Mouse (Mus musculus): Measurements from ENCODE around the gene Cenpl. TPM values are rescaled to one million over a fixed set of nuclear protein-coding genes. Genes with fewer than 3 reads are reported as not detected.
"Not testable (repeated sequence)": the region's sequence is repeated elsewhere in the genome, so short reads cannot be mapped to it uniquely, and the experiment has no call there.

Cenpl gene
- polyA plus RNA-seq (2015; fragmentation: Nextera tagmentation; extraction: Ambion mirVana): 16.7 and 17.8 TPM in 2 replicates

GRCm38 (mm10) chr1:161070352-161071271 lies at the start of gene Cenpl, which contains the start of gene Dars2:
Gene Cenpl, plus strand, starts transcription at chr1:161070713.
Gene Dars2, minus strand, starts transcription at chr1:161070658.
- H3K4me2 ChIP-seq (ENCODE audit: low read length): peak within 1 kb of the TSS; percentile 89

DNA sequence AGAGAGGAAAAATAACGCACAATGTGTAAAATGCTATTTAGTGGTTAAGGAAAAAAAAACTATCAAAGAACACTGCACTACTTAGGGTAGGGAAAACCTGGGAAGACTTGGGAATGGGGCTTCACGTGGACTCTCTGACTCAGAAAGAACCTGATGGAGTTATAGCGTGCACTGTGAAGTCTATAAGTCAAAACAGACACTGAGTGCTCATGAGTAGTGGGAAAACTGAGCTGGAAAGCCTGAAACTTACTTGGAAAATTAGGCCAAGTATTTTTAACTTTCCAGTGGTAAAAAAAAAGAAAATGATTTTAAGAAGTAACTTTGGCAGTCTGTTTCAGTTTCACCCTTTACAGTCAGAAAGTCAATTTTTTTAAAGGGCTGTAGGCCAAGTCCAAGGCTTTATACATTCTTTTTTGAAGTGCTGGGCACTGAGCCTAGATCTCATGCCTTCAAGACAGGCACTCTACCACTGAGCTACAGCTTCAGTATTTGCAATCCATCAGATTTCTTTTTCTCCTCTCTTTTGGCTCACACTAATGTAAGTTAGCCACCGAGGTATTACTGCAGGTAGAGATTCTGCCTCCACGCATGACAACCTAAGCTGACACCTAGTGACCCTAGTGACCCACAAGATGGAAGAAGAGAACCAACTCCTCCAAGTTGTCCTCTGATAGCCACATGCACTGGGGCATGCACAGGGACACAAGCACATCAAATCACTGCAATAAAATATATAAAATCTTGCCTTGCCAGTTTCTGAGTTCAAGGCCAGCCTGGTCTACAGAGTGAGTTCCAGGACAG lies 44.9 kb upstream of the Cenpl start:
- ATAC-seq (replicated peaks; ENCODE audit: low FRiP score, low read depth): no peak
- no peak overlapping the region for H3K4me3 ChIP-seq (replicated peaks; ENCODE audit: low read depth, low read length)
- 69% methylated on average over 5 of the region's 5 CpGs for WGBS
- DNase-seq (ENCODE audit: low spot score): peak; percentile 57
- no peaks in the 10 kb centered on the region for H3K9me3 ChIP-seq (replicated peaks; ENCODE audit: low read length)
- H3K27ac ChIP-seq: no peak overlapping the region
- no peak overlapping the region for H3K4me2 ChIP-seq (ENCODE audit: low read length)
- H3K27me3 ChIP-seq (ENCODE audit: insufficient read depth, low read length): no peaks in the 10 kb centered on the region
- H3K9ac ChIP-seq (ENCODE audit: low read depth, low read length): no peak overlapping the region
- peaks cover 8% of the 10 kb centered on the region; the same call in 1 of the 2 replicates for H3K36me3 ChIP-seq (ENCODE audit: insufficient read depth, low read length)
- H3K4me1 ChIP-seq (replicated peaks; ENCODE audit: insufficient read depth, low read length): no peaks in the 10 kb centered on the region
- TF ChIP-seq CTCF (IDR thresholded peaks at IDR 0.05; ENCODE audit: low read depth): no peak

More at GRCm38 (mm10) chr1:161070352-161071271, at the start of gene Cenpl, which contains the start of gene Dars2:
- H3K27ac ChIP-seq: peak within 1 kb of the TSS; percentile 73
- H3K4me3 ChIP-seq (replicated peaks; ENCODE audit: low read depth, low read length): peak within 1 kb of the TSS; percentile 79
- TF ChIP-seq CTCF (IDR thresholded peaks at IDR 0.05; ENCODE audit: low read depth): peak; percentile 29; the same call in 1 of the 2 replicates
- H3K4me1 ChIP-seq (replicated peaks; ENCODE audit: insufficient read depth, low read length): peaks cover 20% of the 10 kb centered on the region; the same call in 1 of the 2 replicates
- H3K9ac ChIP-seq (ENCODE audit: low read depth, low read length): peak within 1 kb of the TSS; percentile 73
- H3K9me3 ChIP-seq (replicated peaks; ENCODE audit: low read length): no peaks in the 10 kb centered on the region
- H3K36me3 ChIP-seq (ENCODE audit: insufficient read depth, low read length): no peaks in the 10 kb centered on the region
- H3K27me3 ChIP-seq (ENCODE audit: insufficient read depth, low read length): no peaks in the 10 kb centered on the region
- DNase-seq (ENCODE audit: low spot score) (peak; percentile 99), ATAC-seq (replicated peaks; ENCODE audit: low FRiP score, low read depth) (peak; percentile 97)
- WGBS: under 1% methylated on average over 57 of the region's 57 CpGs

DNA sequence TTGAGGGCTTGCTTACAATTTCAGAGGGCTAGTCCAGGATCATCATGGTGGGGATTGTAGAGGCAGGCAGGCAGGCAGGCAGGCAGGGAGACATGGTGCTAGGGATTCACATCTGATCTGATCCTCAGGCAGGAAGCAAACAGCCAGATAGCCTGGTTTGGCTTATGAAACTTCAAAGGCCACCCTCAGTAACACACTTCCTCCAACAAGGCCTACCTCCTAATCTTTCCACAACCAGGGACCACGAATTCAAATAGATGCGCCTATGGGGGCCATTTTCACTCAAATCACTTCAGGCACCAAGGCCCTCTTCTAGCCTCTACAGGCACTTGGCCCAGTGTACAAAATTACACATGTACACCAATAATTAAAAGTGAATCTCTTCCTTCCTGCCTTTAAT lies 43.3 kb upstream of the Cenpl start:
- Histone ChIP-seq H3K9ac (ENCODE audit: low read depth, low read length) (no peak overlapping the region), H3K27me3 (ENCODE audit: insufficient read depth, low read length) (no peaks in the 10 kb centered on the region), H3K27ac (no peak overlapping the region), H3K36me3 (ENCODE audit: insufficient read depth, low read length) (peaks cover 15% of the 10 kb centered on the region), H3K9me3 (replicated peaks; ENCODE audit: low read length) (no peaks in the 10 kb centered on the region), H3K4me3 (replicated peaks; ENCODE audit: low read depth, low read length) (no peak overlapping the region), H3K4me1 (replicated peaks; ENCODE audit: insufficient read depth, low read length) (no peaks in the 10 kb centered on the region), H3K4me2 (ENCODE audit: low read length) (no peak overlapping the region)
- WGBS: 96% methylated on average over 2 of the region's 2 CpGs
- TF ChIP-seq CTCF (IDR thresholded peaks at IDR 0.05; ENCODE audit: low read depth): no peak
- ATAC-seq (replicated peaks; ENCODE audit: low FRiP score, low read depth) (no peak), DNase-seq (ENCODE audit: low spot score) (no peak)

DNA sequence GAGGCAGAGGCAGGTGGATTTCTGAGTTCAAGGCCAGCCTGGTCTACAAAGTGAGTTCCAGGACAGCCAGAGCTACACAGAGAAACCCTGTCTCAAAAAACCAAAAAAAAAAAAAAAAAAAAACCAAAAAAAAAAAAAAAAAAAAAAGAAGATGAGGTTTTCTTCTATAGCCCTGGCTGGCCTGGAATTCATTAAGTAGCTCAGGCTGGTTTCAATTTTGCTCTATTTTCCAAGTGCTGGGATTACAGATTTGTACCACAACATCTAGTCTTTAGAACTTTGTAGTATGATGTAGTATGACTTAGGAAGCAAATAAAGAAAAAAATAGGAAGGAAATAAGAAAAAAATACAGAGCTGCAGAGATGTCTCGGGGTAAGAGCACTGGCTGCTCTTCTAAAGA lies 42.1 kb upstream of the Cenpl start:
- WGBS: 86% methylated on average over 1 of the region's 1 CpGs
- H3K9me3 ChIP-seq (replicated peaks; ENCODE audit: low read length); DNase-seq (ENCODE audit: low spot score); H3K9ac ChIP-seq (ENCODE audit: low read depth, low read length); ATAC-seq (replicated peaks; ENCODE audit: low FRiP score, low read depth); H3K4me2 ChIP-seq (ENCODE audit: low read length); H3K4me3 ChIP-seq (replicated peaks; ENCODE audit: low read depth, low read length); H3K4me1 ChIP-seq (replicated peaks; ENCODE audit: insufficient read depth, low read length); H3K27me3 ChIP-seq (ENCODE audit: insufficient read depth, low read length); H3K27ac ChIP-seq: not testable (repeated sequence)
- peaks cover 15% of the 10 kb centered on the region for H3K36me3 ChIP-seq (ENCODE audit: insufficient read depth, low read length)

DNA sequence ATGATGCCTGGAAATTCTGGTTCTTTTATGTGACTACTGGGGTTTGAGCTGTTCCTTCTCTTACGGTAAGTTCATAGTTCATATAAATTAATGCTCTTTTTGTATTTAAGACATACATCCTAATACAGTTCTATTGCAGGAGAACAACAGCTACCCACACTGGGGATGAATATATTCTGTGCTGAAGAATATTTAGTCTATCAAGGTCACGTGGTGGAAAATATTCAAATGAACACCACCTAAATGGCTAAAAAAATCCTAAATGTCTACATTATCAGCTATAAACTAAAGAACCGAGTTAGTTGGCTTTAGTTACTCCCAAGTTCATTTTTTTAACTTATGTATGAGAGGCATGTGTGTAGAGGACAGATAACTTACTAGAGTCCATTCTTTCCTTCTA lies 40.5 kb upstream of the Cenpl start:
- WGBS: 94% methylated on average over 3 of the region's 3 CpGs
- DNase-seq (ENCODE audit: low spot score) (no peak), ATAC-seq (replicated peaks; ENCODE audit: low FRiP score, low read depth) (no peak)
- Histone ChIP-seq H3K4me3 (replicated peaks; ENCODE audit: low read depth, low read length) (no peak overlapping the region), H3K4me2 (ENCODE audit: low read length) (no peak overlapping the region), H3K27me3 (ENCODE audit: insufficient read depth, low read length) (no peaks in the 10 kb centered on the region), H3K27ac (no peak overlapping the region), H3K9me3 (replicated peaks; ENCODE audit: low read length) (no peaks in the 10 kb centered on the region), H3K4me1 (replicated peaks; ENCODE audit: insufficient read depth, low read length) (no peaks in the 10 kb centered on the region), H3K36me3 (ENCODE audit: insufficient read depth, low read length) (peaks cover 15% of the 10 kb centered on the region), H3K9ac (ENCODE audit: low read depth, low read length) (no peak overlapping the region)
- TF ChIP-seq CTCF (IDR thresholded peaks at IDR 0.05; ENCODE audit: low read depth): no peak

DNA sequence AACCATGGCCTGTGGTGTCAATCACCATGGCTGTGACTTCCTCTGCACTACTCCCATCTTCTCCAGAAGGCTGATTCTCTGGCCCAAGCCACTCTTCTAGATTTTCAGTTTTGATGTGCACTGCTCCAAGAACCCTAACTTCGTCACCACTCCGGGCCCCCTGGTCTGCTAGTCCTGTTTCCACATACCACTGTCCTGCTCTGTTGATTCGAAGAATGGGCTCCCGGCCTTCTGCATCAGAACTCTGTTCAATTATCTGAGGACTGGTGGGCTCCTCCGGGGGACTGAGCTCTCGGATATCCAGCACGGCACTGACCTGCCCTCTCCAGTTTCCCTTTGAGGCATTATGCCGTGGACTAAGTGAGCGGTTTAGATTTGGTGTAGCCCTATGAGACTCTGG lies 38.6 kb upstream of the Cenpl start:
- Histone ChIP-seq H3K4me3 (replicated peaks; ENCODE audit: low read depth, low read length) (no peak overlapping the region), H3K4me1 (replicated peaks; ENCODE audit: insufficient read depth, low read length) (peaks cover 4% of the 10 kb centered on the region; the same call in 1 of the 2 replicates), H3K27ac (no peak overlapping the region), H3K27me3 (ENCODE audit: insufficient read depth, low read length) (no peaks in the 10 kb centered on the region), H3K36me3 (ENCODE audit: insufficient read depth, low read length) (peaks cover 19% of the 10 kb centered on the region), H3K9me3 (replicated peaks; ENCODE audit: low read length) (no peaks in the 10 kb centered on the region), H3K9ac (ENCODE audit: low read depth, low read length) (no peak overlapping the region), H3K4me2 (ENCODE audit: low read length) (no peak overlapping the region)
- no peak for TF ChIP-seq CTCF (IDR thresholded peaks at IDR 0.05; ENCODE audit: low read depth)
- WGBS: 79% methylated on average over 9 of the region's 9 CpGs
- DNase-seq (ENCODE audit: low spot score) (no peak), ATAC-seq (replicated peaks; ENCODE audit: low FRiP score, low read depth) (no peak)
